Mouse (Mus musculus): ENCODE data around the gene 2510039O18Rik.

The 2510039O18Rik gene

GRCm38 (mm10) chr4:147940576-147941044, at the start of gene 2510039O18Rik:
Gene 2510039O18Rik (plus strand): TSS chr4:147940895.
- DNase-seq = peak; percentile 80

DNA sequence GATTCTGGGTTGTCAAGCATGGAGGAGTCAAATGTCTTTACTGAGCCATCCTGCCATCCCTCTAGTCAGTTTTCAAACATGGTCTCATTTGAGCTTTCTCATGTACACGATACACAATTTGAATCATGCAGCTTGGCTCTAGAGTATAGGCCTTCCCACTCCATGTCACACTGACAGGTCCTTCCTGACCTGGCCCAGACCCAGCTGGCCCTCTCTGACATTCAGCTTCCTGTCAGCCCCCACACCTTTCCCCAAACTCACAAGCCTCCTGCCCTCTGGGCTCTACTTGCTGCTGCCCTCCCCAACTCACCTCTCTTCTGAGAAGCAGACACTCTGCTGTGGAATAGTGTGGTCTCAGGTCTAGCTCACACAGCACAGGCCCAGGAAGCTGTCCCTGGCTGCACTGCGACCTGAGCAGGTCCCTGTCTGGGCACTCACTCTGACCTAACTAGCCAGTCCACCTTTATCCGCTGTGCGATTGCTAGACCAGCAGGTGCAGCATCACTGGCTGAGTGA, 44.8 kb upstream of the 2510039O18Rik start:
- no peak for DNase-seq

- DNase-seq = no peak
Observed at GRCm38 (mm10) chr4:147896411-147896810, 44.3 kb upstream of the 2510039O18Rik start.

GRCm38 (mm10) chr4:147897348-147897747, 43.3 kb upstream of the 2510039O18Rik start:
- DNase-seq = no peak

DNA sequence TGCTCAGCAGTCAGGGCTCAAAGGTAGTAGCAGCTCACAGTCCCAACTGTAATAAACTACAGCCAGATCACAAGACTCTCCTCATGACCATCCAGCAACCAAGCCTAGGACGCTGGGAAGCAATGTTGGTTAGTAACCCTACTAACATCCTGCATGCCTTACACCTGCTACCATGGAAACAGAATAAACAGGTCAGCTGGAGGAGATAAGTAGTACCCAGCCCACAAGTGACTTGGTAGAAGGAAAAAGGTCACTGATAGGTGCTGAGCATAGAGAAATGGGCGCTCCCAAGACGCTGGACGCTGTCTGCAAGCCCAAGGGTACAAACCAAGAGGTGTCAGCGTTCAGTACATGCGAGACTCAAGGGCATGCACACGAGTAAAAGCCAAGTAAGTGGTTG, 40.2 kb upstream of the 2510039O18Rik start:
- DNase-seq = no peak

GRCm38 (mm10) chr4:147902906-147903500, 37.7 kb upstream of the 2510039O18Rik start:
- no peak for DNase-seq

DNA sequence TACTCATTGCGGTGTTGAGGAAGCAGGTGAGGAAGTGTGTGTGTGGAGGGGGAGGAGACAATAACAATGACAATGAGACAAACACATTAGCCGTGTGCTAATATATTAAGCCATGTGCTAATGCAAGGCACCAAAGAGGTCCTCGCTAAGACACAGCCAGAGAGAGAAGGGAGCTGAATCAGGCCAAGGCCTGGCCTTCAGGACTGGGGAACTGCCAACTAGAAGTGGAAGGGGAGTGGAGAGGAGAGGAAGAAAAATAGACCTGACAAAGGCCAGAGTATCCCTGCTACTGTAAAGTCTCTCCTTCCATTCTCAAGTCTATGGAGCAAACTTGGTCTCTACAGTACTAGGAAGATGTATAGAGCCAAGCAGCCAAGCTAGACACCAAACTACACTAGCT, 37.1 kb upstream of the 2510039O18Rik start:
- no peak for DNase-seq

GRCm38 (mm10) chr4:147904313-147905089, 36.2 kb upstream of the 2510039O18Rik start, which contains the start of gene Mfn2:
Gene Mfn2 (minus strand): TSS chr4:147904704.
- peak; percentile 92 for DNase-seq

DNA sequence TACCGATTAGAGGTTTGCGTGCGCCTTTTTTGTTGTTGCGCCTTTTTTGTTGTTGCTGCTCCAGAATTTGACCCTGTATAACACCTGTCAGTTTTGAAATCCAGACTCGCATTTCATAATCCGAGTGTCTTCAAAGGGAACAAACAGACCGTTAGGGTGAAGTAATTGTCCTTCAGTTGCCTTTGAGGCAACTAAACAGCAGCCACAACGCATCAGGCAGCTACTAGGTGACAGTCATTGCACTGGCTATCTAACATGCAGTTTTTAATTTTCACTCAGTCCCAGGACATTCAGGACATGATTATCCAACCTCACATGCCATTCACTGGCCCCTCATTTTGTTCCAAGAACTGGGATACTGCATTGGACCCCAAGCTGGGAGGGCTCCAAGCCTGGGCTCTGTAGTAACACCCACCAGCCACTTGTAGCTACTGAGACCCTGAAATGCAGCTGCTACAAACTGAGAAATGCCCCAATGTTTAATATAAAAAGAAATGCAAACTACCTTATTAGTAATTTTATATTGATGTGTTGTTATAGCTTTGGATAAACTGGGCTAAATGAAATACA, 35.5 kb upstream of the 2510039O18Rik start:
- DNase-seq = peak; percentile 64

- peak; percentile 48 for DNase-seq
Observed at GRCm38 (mm10) chr4:147906230-147906629, 34.5 kb upstream of the 2510039O18Rik start.

DNA sequence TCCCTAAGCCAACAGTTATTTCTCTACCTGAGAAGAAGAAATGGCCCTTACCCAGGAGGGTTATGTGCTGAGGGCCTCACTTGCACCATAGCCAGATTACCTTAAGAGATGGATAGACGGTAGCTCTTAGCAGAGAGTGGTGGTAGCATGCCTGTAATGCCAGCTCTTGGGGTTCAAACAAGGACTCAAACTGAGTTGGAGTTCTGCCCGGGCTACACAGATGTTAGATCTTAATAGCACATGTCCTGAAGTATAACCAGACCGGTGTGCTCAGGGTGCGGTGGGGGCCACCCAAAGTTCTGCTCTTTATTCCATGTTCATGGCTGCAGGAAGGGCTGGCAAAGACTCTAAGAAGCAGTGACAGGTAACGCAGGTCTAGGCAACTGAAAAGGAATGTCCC, 31.2 kb upstream of the 2510039O18Rik start:
- DNase-seq = no peak

DNA sequence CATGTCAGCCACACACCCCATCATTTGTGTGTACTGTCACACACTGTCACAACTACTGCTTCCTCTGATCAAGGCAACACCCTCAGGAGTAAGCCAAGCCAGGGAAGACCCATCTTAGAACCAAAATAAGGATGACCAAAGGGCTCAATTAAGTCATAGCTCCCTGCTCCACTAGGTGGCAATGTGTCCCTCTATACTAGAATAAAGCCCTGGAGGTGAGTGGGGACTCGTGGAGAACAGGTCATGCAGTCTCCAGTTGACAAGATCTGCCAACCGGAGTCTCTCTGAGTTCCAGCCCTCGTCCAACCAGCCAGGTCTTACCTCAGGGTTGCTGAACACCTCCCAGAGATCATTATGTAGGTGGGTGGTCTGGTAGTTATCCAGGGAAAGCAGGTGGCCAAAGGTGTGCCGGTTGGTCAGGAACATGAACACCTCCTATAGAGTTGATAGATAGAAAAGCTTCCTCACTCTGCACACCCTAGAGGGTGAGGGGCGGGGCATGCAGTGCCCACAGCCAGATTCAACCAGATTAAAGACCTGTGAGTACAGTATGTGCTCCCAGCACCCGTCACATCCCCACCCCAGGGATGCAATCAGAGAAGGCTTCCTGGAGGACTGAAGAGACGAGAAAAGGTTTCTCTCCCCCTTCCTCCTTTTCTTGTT, 22.1 kb upstream of the 2510039O18Rik start:
- no peak for DNase-seq

DNA sequence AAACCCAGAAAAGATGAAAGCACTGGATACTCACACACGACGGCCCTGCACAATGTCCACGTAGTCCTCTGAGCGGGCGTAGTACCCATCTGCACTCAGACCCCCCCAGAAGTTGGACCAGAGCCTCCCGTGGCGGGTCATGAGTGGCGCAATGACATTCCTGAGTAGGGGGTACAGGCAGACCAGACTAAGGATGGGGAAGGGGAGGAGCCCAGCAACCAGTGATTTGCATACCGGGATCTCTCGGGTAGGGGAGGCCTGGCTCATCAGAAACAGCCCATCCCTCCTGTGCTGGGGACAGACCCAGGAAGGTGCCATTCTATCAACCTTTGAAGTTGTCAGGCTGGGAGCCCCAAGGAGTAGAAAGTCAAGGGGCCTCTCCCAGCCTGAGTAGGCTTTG, 19.7 kb upstream of the 2510039O18Rik start:
- DNase-seq = no peak

- no peak for DNase-seq
Observed at GRCm38 (mm10) chr4:147922341-147922740, 18.4 kb upstream of the 2510039O18Rik start.

DNA sequence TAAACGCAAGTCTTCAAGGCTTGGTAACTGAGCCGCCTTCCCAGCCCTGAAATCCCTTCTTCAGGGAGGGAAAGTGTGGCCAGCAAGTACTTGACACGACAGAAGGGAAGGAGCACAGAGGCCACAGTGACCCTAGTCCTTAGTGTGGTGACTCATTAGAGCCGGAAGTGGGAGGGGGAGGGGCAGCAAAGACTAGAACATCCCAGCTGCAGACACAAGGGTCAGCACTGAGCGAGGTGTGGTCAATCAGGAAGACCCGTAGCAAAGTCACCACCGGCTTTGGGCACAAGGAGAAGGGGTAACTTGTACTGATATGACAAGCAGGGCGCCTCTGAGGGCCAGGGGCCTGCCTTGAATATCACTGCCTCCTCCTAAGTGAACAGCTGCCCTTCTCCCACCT, 13.0 kb upstream of the 2510039O18Rik start:
- DNase-seq = no peak

- no peak for DNase-seq
Observed at GRCm38 (mm10) chr4:147928136-147928535, 12.6 kb upstream of the 2510039O18Rik start.

DNA sequence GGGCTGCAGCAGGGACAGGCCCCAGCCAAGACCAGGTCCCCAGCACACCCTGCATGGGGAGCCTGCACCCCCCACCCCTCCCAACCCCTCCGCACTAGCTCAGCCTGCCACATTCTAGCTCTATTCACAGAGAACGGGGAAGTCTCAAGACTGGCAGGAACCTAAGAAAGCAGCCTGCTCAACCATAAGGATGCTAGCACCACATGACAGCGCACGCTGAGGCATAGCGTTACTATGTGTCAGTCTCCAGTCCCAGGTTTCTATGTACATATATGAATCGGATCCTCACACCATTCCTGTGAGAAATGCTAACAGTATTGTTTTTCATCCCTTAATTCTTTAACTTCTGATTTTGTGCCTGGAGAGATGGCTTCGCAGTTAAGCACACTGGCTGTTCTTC, 12.2 kb upstream of the 2510039O18Rik start:
- no peak for DNase-seq

DNA sequence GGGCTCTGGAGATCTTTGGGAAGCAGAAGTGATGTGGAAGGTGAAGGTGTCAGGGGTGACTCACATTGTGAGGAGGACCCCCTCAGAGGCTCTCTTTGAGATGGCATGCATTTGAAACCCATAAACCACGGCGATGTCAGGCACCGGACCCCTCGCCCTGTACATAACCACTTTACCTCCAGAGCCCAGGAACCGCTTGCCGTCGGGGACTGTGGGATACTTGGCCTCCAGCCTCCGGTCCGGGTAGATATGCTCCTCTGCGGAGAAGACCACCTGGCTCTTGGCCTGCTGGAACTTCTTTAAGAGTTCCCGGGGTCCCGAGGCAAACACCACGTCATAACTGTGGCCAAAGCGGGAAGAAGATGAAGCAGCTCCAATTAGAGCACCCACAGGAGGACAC, 9.7 kb upstream of the 2510039O18Rik start:
- DNase-seq = no peak

DNA sequence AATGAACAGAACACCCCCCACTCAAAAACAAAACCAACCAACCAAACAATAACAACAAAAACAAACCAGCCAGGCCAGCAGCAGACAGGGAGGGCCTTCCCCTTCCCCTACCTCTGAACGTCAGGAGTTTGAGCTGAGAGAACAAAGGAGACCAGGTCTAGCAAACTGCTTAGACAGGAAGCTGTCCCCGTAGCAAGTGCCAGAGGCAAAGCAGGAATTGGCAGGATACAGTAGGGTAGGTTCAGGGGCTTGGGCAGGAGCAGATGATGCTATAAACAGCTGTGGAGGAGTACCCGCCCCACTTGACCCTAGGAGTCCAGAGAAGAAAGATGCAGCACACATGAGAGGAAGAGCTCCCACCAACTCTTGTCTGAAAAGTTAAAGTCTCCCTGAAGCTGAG, 6.6 kb upstream of the 2510039O18Rik start:
- DNase-seq = no peak

- no peak for DNase-seq
Observed at GRCm38 (mm10) chr4:147934611-147935010, 6.1 kb upstream of the 2510039O18Rik start.

GRCm38 (mm10) chr4:147935904-147936303, 4.8 kb upstream of the 2510039O18Rik start:
- DNase-seq = no peak

- DNase-seq = peak; percentile 63
Observed at GRCm38 (mm10) chr4:147936331-147936954, 4.3 kb upstream of the 2510039O18Rik start, which contains the start of gene Plod1. Gene Plod1 (minus strand): TSS chr4:147936767.

- no peak for DNase-seq
Observed at GRCm38 (mm10) chr4:147937021-147937420, 3.7 kb upstream of the 2510039O18Rik start.
